Mouse (Mus musculus): Measurements from ENCODE around the gene Plcg1. TPM values are rescaled to one million over a fixed set of nuclear protein-coding genes. Genes with fewer than 3 reads are reported as not detected.

Plcg1 gene
- polyA plus RNA-seq (2014; fragmentation: Illumina TruSeq; extraction: RNeasy Lipid Tissue Mini Kit (QIAGEN cat#74804); ENCODE audit: low read depth, low replicate concordance): 10.6 TPM

GRCm38 (mm10) chr2:160731117-160731838, at the start of gene Plcg1:
Gene Plcg1, plus strand, starts transcription at chr2:160731300.

Other genes starting within 250 kb of the Plcg1 start
- gene Top1, start 85.4 kb upstream of the Plcg1 start, polyA plus RNA-seq (2014; fragmentation: Illumina TruSeq; extraction: RNeasy Lipid Tissue Mini Kit (QIAGEN cat#74804); ENCODE audit: low read depth, low replicate concordance): 276 TPM
- 24.3 TPM for gene Zhx3, start 141.7 kb downstream of the Plcg1 start, polyA plus RNA-seq (2014; fragmentation: Illumina TruSeq; extraction: RNeasy Lipid Tissue Mini Kit (QIAGEN cat#74804); ENCODE audit: low read depth, low replicate concordance)
- 5.1 TPM for gene Lpin3, start 149.4 kb downstream of the Plcg1 start, polyA plus RNA-seq (2014; fragmentation: Illumina TruSeq; extraction: RNeasy Lipid Tissue Mini Kit (QIAGEN cat#74804); ENCODE audit: low read depth, low replicate concordance)
- gene Emilin3, start 181.0 kb downstream of the Plcg1 start, polyA plus RNA-seq (2014; fragmentation: Illumina TruSeq; extraction: RNeasy Lipid Tissue Mini Kit (QIAGEN cat#74804); ENCODE audit: low read depth, low replicate concordance): not detected